Mouse (Mus musculus) midbrain, embryonic 11.5 days (tissue): ENCODE measurements around the gene Tango2. TPM values are rescaled to one million over a fixed set of nuclear protein-coding genes. Genes with fewer than 3 reads are reported as not detected.

Experiments
- ATAC-seq: fragments of 200-750 bp; cut with Nextera tagmentation; 2 replicates; pipeline ENCODE4 v1.8.0; 2017; ENCODE audit warnings: moderate TSS enrichment, moderate library complexity; ENCODE audit not compliant: low FRiP score
- DNase-seq: peaks from one replicate; pipeline ENCODE4 v3.0.0; 2015; ENCODE audit warnings: low spot score; ENCODE audit errors: missing footprints
- H3K27ac ChIP-seq: fragments of 300-500 bp; sonication (generic); 2 replicates; pipeline ENCODE4 v1.5.1; 2014; ENCODE audit warnings: low read depth, low read length
- H3K27me3 ChIP-seq: fragments of 300-500 bp; sonication (generic); 2 replicates; pipeline ENCODE4 v1.6.1; 2014; ENCODE audit warnings: mild to moderate bottlenecking, low read length, moderate library complexity, mixed read lengths; ENCODE audit not compliant: control insufficient read depth, insufficient read depth
- H3K36me3 ChIP-seq: fragments of 300-500 bp; sonication (generic); 2 replicates; pipeline ENCODE4 v1.6.1; 2014; ENCODE audit warnings: mild to moderate bottlenecking, low read length, moderate library complexity, mixed read lengths; ENCODE audit not compliant: control insufficient read depth, insufficient read depth
- H3K4me1 ChIP-seq: fragments of 300-500 bp; sonication (generic); 2 replicates; pipeline ENCODE4 v1.6.1; 2014; ENCODE audit warnings: low read length; ENCODE audit not compliant: control insufficient read depth, insufficient read depth
- H3K4me2 ChIP-seq: fragments of 300-500 bp; sonication (generic); 2 replicates; pipeline ENCODE4 v1.6.1; 2014; ENCODE audit warnings: mild to moderate bottlenecking, moderate library complexity
- H3K4me3 ChIP-seq: fragments of 300-500 bp; sonication (generic); 2 replicates; pipeline ENCODE4 v1.5.1; 2014; ENCODE audit warnings: low read depth, low read length
- H3K9ac ChIP-seq: fragments of 300-500 bp; sonication (generic); 2 replicates; pipeline ENCODE4 v1.6.1; 2014; ENCODE audit warnings: low read length
- H3K9me3 ChIP-seq: fragments of 300-500 bp; sonication (generic); 2 replicates; pipeline ENCODE4 v1.6.1; 2016; ENCODE audit warnings: low read length; ENCODE audit not compliant: control insufficient read depth
- WGBS: fragments of 180-500 bp; shearing (Covaris S2); extraction: QIAGEN DNeasy Blood & Tissue Kit; methylation state at CpG from one replicate; pipeline ENCODE4 v1.1.7; 2014; 5-methylcytosine and 5-hydroxymethylcytosine counted together
- polyA plus RNA-seq: library from polyadenylated mRNA; unstranded; fragments of >200 nt; fragmentation: Nextera tagmentation; extraction: Ambion mirVana; gene quantifications from 2 replicates; pipeline ENCODE4 v1.2.1, GENCODE M21; 2014

Gene Tango2
- polyA plus RNA-seq, 1 experiment from 2014 or later, result 38.9 TPM

GRCm38 (mm10) chr16:18385411-18385810 lies 37.5 kb upstream of the Tango2 start:
- no peak overlapping the region for H3K9ac ChIP-seq
- H3K4me1 ChIP-seq, result peaks cover 62% of the 10 kb centered on the region
- no peak overlapping the region for H3K4me2 ChIP-seq
- no peak overlapping the region for H3K4me3 ChIP-seq
- ATAC-seq (no peak), DNase-seq (no peak)
- WGBS, result 60% methylated on average over 5 of the region's 5 CpGs
- no peaks in the 10 kb centered on the region for H3K36me3 ChIP-seq
- no peaks in the 10 kb centered on the region for H3K27me3 ChIP-seq
- H3K9me3 ChIP-seq, result no peaks in the 10 kb centered on the region
- H3K27ac ChIP-seq, result no peak overlapping the region

- 55% methylated on average over 8 of the region's 8 CpGs for WGBS
- Histone ChIP-seq H3K4me3 (no peak overlapping the region), H3K9ac (no peak overlapping the region), H3K36me3 (no peaks in the 10 kb centered on the region), H3K27ac (no peak overlapping the region), H3K4me2 (no peak overlapping the region), H3K4me1 (peaks cover 69% of the 10 kb centered on the region), H3K9me3 (no peaks in the 10 kb centered on the region), H3K27me3 (no peaks in the 10 kb centered on the region)
- DNase-seq (no peak), ATAC-seq (no peak)
These were observed 36.8 kb upstream of the Tango2 start for GRCm38 (mm10) chr16:18384659-18385058.

GRCm38 (mm10) chr16:18384211-18384610 lies 36.3 kb upstream of the Tango2 start:
- Histone ChIP-seq H3K9ac (no peak overlapping the region), H3K9me3 (no peaks in the 10 kb centered on the region), H3K4me1 (peaks cover 72% of the 10 kb centered on the region), H3K27ac (no peak overlapping the region), H3K4me3 (no peak overlapping the region), H3K27me3 (no peaks in the 10 kb centered on the region), H3K4me2 (no peak overlapping the region), H3K36me3 (no peaks in the 10 kb centered on the region)
- no peak for DNase-seq
- ATAC-seq, result no peak
- 82% methylated on average over 7 of the region's 7 CpGs for WGBS

- H3K27ac ChIP-seq, result no peak overlapping the region
- 0 out of 2 replicates have a peak overlapping the region, but pooled peaks have one; percentile 12 for H3K9ac ChIP-seq
- peaks cover 72% of the 10 kb centered on the region for H3K4me1 ChIP-seq
- H3K27me3 ChIP-seq, result no peaks in the 10 kb centered on the region
- DNase-seq, result no peak
- no peak overlapping the region for H3K4me3 ChIP-seq
- H3K4me2 ChIP-seq, result no peak overlapping the region
- ATAC-seq, result no peak
- H3K36me3 ChIP-seq, result no peaks in the 10 kb centered on the region
- H3K9me3 ChIP-seq, result no peaks in the 10 kb centered on the region
- WGBS, result 4% methylated on average over 3 of the region's 3 CpGs
These were observed 35.9 kb upstream of the Tango2 start for GRCm38 (mm10) chr16:18383756-18384155.

- Histone ChIP-seq H3K4me1 (peaks cover 72% of the 10 kb centered on the region), H3K9ac (no peak overlapping the region), H3K9me3 (no peaks in the 10 kb centered on the region), H3K4me2 (no peak overlapping the region), H3K27ac (no peak overlapping the region), H3K4me3 (no peak overlapping the region), H3K36me3 (no peaks in the 10 kb centered on the region), H3K27me3 (no peaks in the 10 kb centered on the region)
- WGBS, result 80% methylated on average over 9 of the region's 9 CpGs
- DNase-seq (no peak), ATAC-seq (no peak)
These were observed 35.3 kb upstream of the Tango2 start for GRCm38 (mm10) chr16:18383045-18383726.

GRCm38 (mm10) chr16:18381621-18382258 lies 33.8 kb upstream of the Tango2 start:
- Histone ChIP-seq H3K4me3 (no peak overlapping the region), H3K4me2 (no peak overlapping the region), H3K36me3 (no peaks in the 10 kb centered on the region), H3K27ac (peak overlapping the region; percentile 78), H3K27me3 (no peaks in the 10 kb centered on the region), H3K4me1 (peaks cover 70% of the 10 kb centered on the region), H3K9me3 (no peaks in the 10 kb centered on the region), H3K9ac (no peak overlapping the region)
- WGBS, result 39% methylated on average over 6 of the region's 6 CpGs
- DNase-seq, result peak; percentile 92
- ATAC-seq, result peak; percentile 43

- DNase-seq, result peak; percentile 94
- 12% methylated on average over 6 of the region's 6 CpGs for WGBS
- Histone ChIP-seq H3K4me3 (no peak overlapping the region), H3K27ac (peak overlapping the region; percentile 78), H3K4me1 (peaks cover 70% of the 10 kb centered on the region), H3K27me3 (no peaks in the 10 kb centered on the region), H3K9ac (peak overlapping the region; percentile 10), H3K9me3 (no peaks in the 10 kb centered on the region), H3K36me3 (no peaks in the 10 kb centered on the region), H3K4me2 (peak overlapping the region; percentile 20; the same call in 1 of the 2 replicates)
- peak; percentile 89 for ATAC-seq
These were observed 32.7 kb upstream of the Tango2 start for GRCm38 (mm10) chr16:18380495-18381063.

GRCm38 (mm10) chr16:18379338-18380001 lies 31.6 kb upstream of the Tango2 start:
- DNase-seq (no peak), ATAC-seq (no peak)
- Histone ChIP-seq H3K4me2 (no peak overlapping the region), H3K9ac (peak overlapping the region; percentile 34; the same call in 1 of the 2 replicates), H3K9me3 (no peaks in the 10 kb centered on the region), H3K4me3 (no peak overlapping the region), H3K36me3 (no peaks in the 10 kb centered on the region), H3K4me1 (peaks cover 68% of the 10 kb centered on the region), H3K27me3 (no peaks in the 10 kb centered on the region), H3K27ac (peak overlapping the region; percentile 78)
- 57% methylated on average over 8 of the region's 8 CpGs for WGBS

GRCm38 (mm10) chr16:18378489-18378888 lies 30.6 kb upstream of the Tango2 start:
- ATAC-seq, result no peak
- 41% methylated on average over 1 of the region's 1 CpGs for WGBS
- H3K27ac ChIP-seq, result no peak overlapping the region

More at GRCm38 (mm10) chr16:18378489-18378888, 30.6 kb upstream of the Tango2 start:
- Histone ChIP-seq H3K4me2 (no peak overlapping the region), H3K36me3 (no peaks in the 10 kb centered on the region), H3K4me1 (peaks cover 61% of the 10 kb centered on the region), H3K9ac (0 out of 2 replicates have a peak overlapping the region, but pooled peaks have one; percentile 3), H3K9me3 (no peaks in the 10 kb centered on the region), H3K4me3 (no peak overlapping the region), H3K27me3 (no peaks in the 10 kb centered on the region)
- peak; percentile 81 for DNase-seq
